Mouse (Mus musculus): ENCODE measurements at regions not wholly inside any gene's neighbourhood (a gene's known extent, or its start where the extent isn't known, plus 50 kb on each side); places are given as distances from the start of the nearest gene placed in this dataset.

DNA sequence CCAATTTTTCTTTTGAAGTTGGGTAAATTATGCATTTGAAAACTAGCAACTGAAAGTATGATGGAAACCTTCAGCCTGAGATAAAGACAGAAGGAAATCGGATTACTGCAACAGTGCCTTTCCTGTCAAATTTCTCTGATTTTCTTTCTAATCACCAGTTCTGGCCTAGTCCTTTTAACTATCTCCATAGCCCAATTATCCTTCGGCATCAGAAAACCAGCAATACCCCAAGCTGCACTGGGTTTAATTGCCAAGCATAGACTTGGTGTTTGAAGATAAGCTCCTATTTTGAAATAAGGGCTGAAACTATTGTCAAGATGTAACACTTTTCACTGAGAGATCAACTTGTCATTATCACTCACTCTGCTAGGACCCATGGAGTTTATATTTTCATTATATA is 308.2 kb upstream of the Arhgap42 start:
- TF ChIP-seq CTCF (IDR thresholded peaks at IDR 0.05; ENCODE audit: low read depth) (no peak), EP300 (IDR thresholded peaks at IDR 0.05; ENCODE audit: low read depth) (no peak)

Data from liver, embryonic 14.5 days (tissue).